Mouse (Mus musculus): ENCODE results near the gene Slc16a4. TPM values are rescaled to one million over a fixed set of nuclear protein-coding genes. Genes with fewer than 3 reads are reported as not detected.

The Slc16a4 gene
- polyA plus RNA-seq, 1 experiment = 11.6 TPM

- TF ChIP-seq POLR2A (IDR thresholded peaks at IDR 0.05; ENCODE audit: low read depth, low read length) = no peak
- TF ChIP-seq CTCF (IDR thresholded peaks at IDR 0.05; ENCODE audit: borderline replicate concordance, insufficient read depth, low read length) = no peak
- H3K4me3 ChIP-seq (ENCODE audit: insufficient read depth, low read length) = no peak overlapping the region
- peaks cover 4% of the 10 kb centered on the region; the same call in 1 of the 2 replicates for H3K4me1 ChIP-seq (ENCODE audit: control insufficient read depth, insufficient read depth, low read length)
- no peak overlapping the region for H3K27ac ChIP-seq (ENCODE audit: insufficient read depth, low read length)
These were observed 64.7 kb downstream of the Slc16a4 start for GRCm38 (mm10) chr3:107355618-107356260.

- Histone ChIP-seq H3K27ac (ENCODE audit: insufficient read depth, low read length) (no peak overlapping the region), H3K4me3 (ENCODE audit: insufficient read depth, low read length) (peak overlapping the region; percentile 6; the same call in 1 of the 2 replicates), H3K4me1 (ENCODE audit: control insufficient read depth, insufficient read depth, low read length) (peaks cover 4% of the 10 kb centered on the region; the same call in 1 of the 2 replicates)
- no peak for TF ChIP-seq POLR2A (IDR thresholded peaks at IDR 0.05; ENCODE audit: low read depth, low read length)
- peak; percentile 64; the same call in 1 of the 2 replicates for TF ChIP-seq CTCF (IDR thresholded peaks at IDR 0.05; ENCODE audit: borderline replicate concordance, insufficient read depth, low read length)
These were observed 66.0 kb downstream of the Slc16a4 start for GRCm38 (mm10) chr3:107356964-107357441.

- Histone ChIP-seq H3K4me1 (ENCODE audit: control insufficient read depth, insufficient read depth, low read length) (peaks cover 4% of the 10 kb centered on the region; the same call in 1 of the 2 replicates), H3K4me3 (ENCODE audit: insufficient read depth, low read length) (no peak overlapping the region), H3K27ac (ENCODE audit: insufficient read depth, low read length) (no peak overlapping the region)
- TF ChIP-seq CTCF (IDR thresholded peaks at IDR 0.05; ENCODE audit: borderline replicate concordance, insufficient read depth, low read length) (no peak), POLR2A (IDR thresholded peaks at IDR 0.05; ENCODE audit: low read depth, low read length) (no peak)
These were observed 66.7 kb downstream of the Slc16a4 start for GRCm38 (mm10) chr3:107357700-107358234.

- no peak for TF ChIP-seq POLR2A (IDR thresholded peaks at IDR 0.05; ENCODE audit: low read depth, low read length)
- no peak for TF ChIP-seq CTCF (IDR thresholded peaks at IDR 0.05; ENCODE audit: borderline replicate concordance, insufficient read depth, low read length)
- Histone ChIP-seq H3K4me3 (ENCODE audit: insufficient read depth, low read length) (no peak overlapping the region), H3K27ac (ENCODE audit: insufficient read depth, low read length) (no peak overlapping the region), H3K4me1 (ENCODE audit: control insufficient read depth, insufficient read depth, low read length) (peaks cover 4% of the 10 kb centered on the region; the same call in 1 of the 2 replicates)
These were observed 69.3 kb downstream of the Slc16a4 start for GRCm38 (mm10) chr3:107360341-107360740.

Other genes starting within 250 kb of the Slc16a4 start
- 0.07 TPM in 1 of 2 replicates, not detected in the other for gene Kcna2, start 190.1 kb upstream of the Slc16a4 start, polyA plus RNA-seq (2011; ENCODE audit: insufficient read length, low read depth, missing spikeins)
- gene Kcna10, start 108.2 kb upstream of the Slc16a4 start, polyA plus RNA-seq (2011; ENCODE audit: insufficient read length, low read depth, missing spikeins) = not detected in 2 replicates
- not detected in 2 replicates for gene Cym, start 69.5 kb upstream of the Slc16a4 start, polyA plus RNA-seq (2011; ENCODE audit: insufficient read length, low read depth, missing spikeins)
- gene A630076J17Rik, start 60.6 kb upstream of the Slc16a4 start, polyA plus RNA-seq (2011; ENCODE audit: insufficient read length, low read depth, missing spikeins) = not detected in 2 replicates
- not detected in 2 replicates for gene Prok1, start 51.5 kb upstream of the Slc16a4 start, polyA plus RNA-seq (2011; ENCODE audit: insufficient read length, low read depth, missing spikeins)
- gene Lamtor5, start 12.4 kb upstream of the Slc16a4 start, polyA plus RNA-seq (2011; ENCODE audit: insufficient read length, low read depth, missing spikeins) = 72.9 and 84.2 TPM in 2 replicates
- 18.2 and 19.0 TPM in 2 replicates for gene Rbm15, start 42.4 kb downstream of the Slc16a4 start, polyA plus RNA-seq (2011; ENCODE audit: insufficient read length, low read depth, missing spikeins)
- gene Kcnc4, start 168.3 kb downstream of the Slc16a4 start, polyA plus RNA-seq (2011; ENCODE audit: insufficient read length, low read depth, missing spikeins) = not detected in 2 replicates
- gene Slc6a17, start 226.8 kb downstream of the Slc16a4 start, polyA plus RNA-seq (2011; ENCODE audit: insufficient read length, low read depth, missing spikeins) = 10.4 and 10.9 TPM in 2 replicates